Mouse (Mus musculus) ES-E14 (cell line): ENCODE results near the gene Hoxc5. TPM values are rescaled to one million over a fixed set of nuclear protein-coding genes. Genes with fewer than 3 reads are reported as not detected.

Experiments used
- DNase-seq: peaks from one replicate; pipeline ENCODE4 v3.0.0-alpha.2; 2013; ENCODE audit warnings: low read depth, low spot score
- H3K27ac ChIP-seq: 2 replicates; pipeline ENCODE4 v1.5.1; 2012; ENCODE audit warnings: low read depth, mild to moderate bottlenecking, low read length, moderate library complexity, mixed read lengths; ENCODE audit not compliant: poor library complexity, insufficient read depth, severe bottlenecking
- H3K36me3 ChIP-seq: 2 replicates; pipeline ENCODE4 v1.6.1; 2012; ENCODE audit warnings: mild to moderate bottlenecking, low read length, moderate library complexity, mixed read lengths; ENCODE audit not compliant: control insufficient read depth, poor library complexity, insufficient read depth, severe bottlenecking
- H3K4me1 ChIP-seq, 2 experiments: fragments of 150-350 bp in 1 of 2; sonication (generic) in 1 of 2; 2 replicates each; pipeline ENCODE4 v1.6.1; 2012; ENCODE audit warnings: low read length in 2 of 2, mild to moderate bottlenecking in 1 of 2, mixed read lengths in 1 of 2; ENCODE audit not compliant: control insufficient read depth in 2 of 2, insufficient read depth in 2 of 2, poor library complexity in 1 of 2
- H3K4me3 ChIP-seq, 2 experiments: fragments of 150-350 bp in 1 of 2; sonication (generic) in 1 of 2; 2 replicates each; pipeline ENCODE4 v1.5.1; 2012; ENCODE audit warnings: low read length in 2 of 2, low read depth in 1 of 2, mild to moderate bottlenecking in 1 of 2, mixed read lengths in 1 of 2; ENCODE audit not compliant: insufficient read depth in 1 of 2, poor library complexity in 1 of 2, severe bottlenecking in 1 of 2
- H3K9ac ChIP-seq: 2 replicates; pipeline ENCODE4 v1.6.1; 2012; ENCODE audit warnings: low read depth, mild to moderate bottlenecking, low read length, mixed read lengths; ENCODE audit not compliant: poor library complexity, insufficient read depth, severe bottlenecking
- H3K9me3 ChIP-seq: fragments of 150-350 bp; sonication (generic); 2 replicates; pipeline ENCODE4 v1.6.1; 2012; ENCODE audit warnings: low read depth, mild to moderate bottlenecking, low read length; ENCODE audit not compliant: control insufficient read depth, insufficient read depth
- CHD2 ChIP-seq: IDR thresholded peaks from 2 replicates; pipeline ENCODE4 v1.6.1; 2014; ENCODE audit warnings: mild to moderate bottlenecking, low read depth, low read length, inconsistent platforms
- HCFC1 ChIP-seq: IDR thresholded peaks from 2 replicates; pipeline ENCODE4 v1.6.1; 2012; ENCODE audit warnings: low read length, inconsistent platforms, borderline replicate concordance; ENCODE audit not compliant: insufficient read depth
- MAFK ChIP-seq: IDR thresholded peaks from 2 replicates; pipeline ENCODE4 v1.6.1; 2014; ENCODE audit warnings: mild to moderate bottlenecking, low read depth, low read length, inconsistent platforms; ENCODE audit not compliant: insufficient read depth
- ZC3H11A ChIP-seq: IDR thresholded peaks from 2 replicates; pipeline ENCODE4 v1.6.1; 2012; ENCODE audit warnings: low read depth, mild to moderate bottlenecking, inconsistent platforms, low read length, borderline replicate concordance
- ZNF384 ChIP-seq: IDR thresholded peaks from 2 replicates; pipeline ENCODE4 v1.6.1; 2012; ENCODE audit warnings: low read depth, low read length, inconsistent platforms
- in situ Hi-C, 2 experiments: fragments of 600-800 bp; cut with MboI; formaldehyde crosslinking; loops; one replicate each; pipeline ENCODE4 v1.15.1; 2025; ENCODE audit warnings: low sequenced_read_pairs in 2 of 2, inconsistent platforms in 1 of 2; ENCODE audit not compliant: unreplicated experiment in 2 of 2
- total RNA-seq: library from RNA; depleted of rRNA; stranded (reverse); fragments of 300-350 nt; gene quantifications from 2 replicates; pipeline ENCODE4 v1.2.3, GENCODE M21; 2012

Gene Hoxc5
- total RNA-seq, 1 experiment, result 0.22 TPM

- no peak for TF ChIP-seq CHD2
- Histone ChIP-seq H3K36me3 (no peaks in the 10 kb centered on the region), H3K9ac (no peak within 1 kb of the TSS), H3K4me3 (peak within 1 kb of the TSS; percentile 41 to 49; a peak in 3 of 4 replicates), H3K27ac (no peak within 1 kb of the TSS), H3K4me1 (peaks cover 0 to 3% of the 10 kb centered on the region in 2 experiments; a peak in 1 of 4 replicates), H3K9me3 (no peaks in the 10 kb centered on the region)
- DNase-seq, result no peak
- in situ Hi-C loops, result loop anchor here (5.0 to 25.0 kb wide), 2 partner anchors 36 to 314 kb away; partner anchors contain the start of gene Gpr84 (in 1 of the 2)
Observed at GRCm38 (mm10) chr15:102997939-102998355, 30.7 kb downstream of the Hoxc5 start, which contains the start of gene Hoxc6. Gene Hoxc6, plus strand, starts transcription at chr15:102998257.

DNA sequence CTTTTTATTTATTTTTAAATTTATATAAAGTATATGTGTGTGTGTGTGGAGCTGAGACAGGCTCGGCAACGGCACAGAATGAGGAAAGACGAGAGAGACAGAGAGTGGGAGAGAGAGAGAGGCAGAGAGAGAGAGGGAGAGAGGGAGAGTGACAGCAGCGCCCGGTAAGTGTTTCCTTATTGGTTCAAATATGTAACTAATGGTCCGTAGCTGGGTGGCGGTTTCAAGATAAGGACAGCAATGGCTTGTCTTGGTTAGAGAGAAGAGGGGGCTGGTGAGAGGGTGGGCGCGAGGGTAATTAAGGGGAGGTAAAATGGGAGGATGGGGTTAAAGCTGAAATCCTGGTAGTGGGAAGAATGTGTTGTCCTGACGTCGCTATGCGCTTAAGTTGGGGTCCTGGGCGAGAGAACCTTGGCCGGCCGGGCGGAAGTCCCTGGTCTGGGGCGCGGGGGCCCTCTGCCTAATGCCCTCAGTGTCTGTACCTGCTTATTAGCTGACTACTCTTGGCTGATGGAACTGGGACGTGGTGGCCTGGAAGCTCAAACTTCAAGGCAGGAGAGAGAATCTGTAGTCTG is 31.5 kb downstream of the Hoxc5 start:
- TF ChIP-seq ZNF384 (no peak), ZC3H11A (no peak), MAFK (no peak)
- no peaks in the 10 kb centered on the region for H3K36me3 ChIP-seq
- no peak for DNase-seq
- H3K9me3 ChIP-seq, result no peaks in the 10 kb centered on the region
- in situ Hi-C loops, result loop anchor here (5.0 to 25.0 kb wide), 2 partner anchors 36 to 314 kb away; partner anchors contain the start of gene Gpr84 (in 1 of the 2)
- no peak overlapping the region for H3K9ac ChIP-seq
- peaks cover 0 to 3% of the 10 kb centered on the region in 2 experiments; a peak in 1 of 4 replicates for H3K4me1 ChIP-seq
- no peak overlapping the region for H3K27ac ChIP-seq
- peak overlapping the region; percentile 41 to 49; a peak in 3 of 4 replicates for H3K4me3 ChIP-seq

DNA sequence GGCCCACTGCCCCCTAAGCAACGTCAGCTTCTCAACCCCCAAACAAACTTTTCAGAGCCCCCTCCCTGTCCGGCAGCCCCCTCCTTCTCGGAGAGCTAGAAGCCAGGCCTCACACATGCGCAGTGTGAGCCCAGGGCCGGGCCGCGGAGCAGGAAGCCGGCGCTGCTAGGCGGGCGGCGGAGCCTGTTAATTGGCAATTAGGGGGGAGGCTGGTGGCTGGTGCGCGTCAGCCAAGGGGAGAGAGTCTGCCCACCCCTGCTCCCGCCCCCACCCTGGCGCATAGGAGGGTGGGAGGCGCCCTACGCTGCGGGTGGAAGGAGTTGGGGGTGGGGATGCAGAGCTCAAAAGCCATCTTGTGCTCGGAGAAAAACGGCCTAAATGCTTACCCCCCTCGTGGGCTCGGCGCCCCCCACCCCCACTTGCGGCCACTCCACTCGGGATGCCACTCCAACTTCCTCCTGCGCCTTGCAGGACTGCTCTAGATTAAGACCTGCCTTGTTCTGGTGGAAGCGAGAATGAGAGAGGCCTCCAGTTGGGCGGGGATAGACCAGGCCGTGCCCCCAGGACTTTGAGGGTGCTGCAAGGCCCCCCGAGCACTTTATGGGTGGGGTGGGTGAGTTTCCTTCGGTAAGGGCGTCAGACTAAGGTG is 32.1 kb downstream of the Hoxc5 start:
- no peak for DNase-seq
- Histone ChIP-seq H3K36me3 (no peaks in the 10 kb centered on the region), H3K9me3 (no peaks in the 10 kb centered on the region), H3K4me1 (peaks cover 0 to 3% of the 10 kb centered on the region in 2 experiments; a peak in 1 of 4 replicates), H3K9ac (no peak overlapping the region), H3K4me3 (peak overlapping the region; percentile 41 to 49), H3K27ac (no peak overlapping the region)
- in situ Hi-C loops, result loop anchor here (5.0 to 25.0 kb wide), 2 partner anchors 37 to 313 kb away; partner anchors contain the start of gene Gpr84 (in 1 of the 2)
- no peak for TF ChIP-seq ZC3H11A

- no peak overlapping the region for H3K27ac ChIP-seq
Observed at GRCm38 (mm10) chr15:102999955-103000354, 32.7 kb downstream of the Hoxc5 start.

More at GRCm38 (mm10) chr15:102999955-103000354, 32.7 kb downstream of the Hoxc5 start:
- in situ Hi-C loops, result loop anchor here (5.0 to 25.0 kb wide), 2 partner anchors 38 to 312 kb away; partner anchors contain the start of gene Gpr84 (in 1 of the 2)
- TF ChIP-seq MAFK, result no peak
- TF ChIP-seq HCFC1, result no peak
- no peak for TF ChIP-seq CHD2
- no peak for TF ChIP-seq ZNF384
- TF ChIP-seq ZC3H11A, result no peak
- no peak overlapping the region for H3K9ac ChIP-seq
- 0 out of 4 replicates have a peak overlapping the region, but pooled peaks of 1 of the 2 experiments have one; percentile 49 for H3K4me3 ChIP-seq
- H3K4me1 ChIP-seq, result peaks cover 0 to 3% of the 10 kb centered on the region in 2 experiments; a peak in 1 of 4 replicates
- DNase-seq, result no peak
- no peaks in the 10 kb centered on the region for H3K9me3 ChIP-seq
- no peaks in the 10 kb centered on the region for H3K36me3 ChIP-seq
